Mouse (Mus musculus) gastrocnemius, adult 18-20 months (tissue): Measurements from ENCODE around the gene Abcf1. TPM values are rescaled to one million over a fixed set of nuclear protein-coding genes. Genes with fewer than 3 reads are reported as not detected.
"Not testable (repeated sequence)": the region's sequence is repeated elsewhere in the genome, so short reads cannot be mapped to it uniquely, and the experiment has no call there.

Experiments used
- DNase-seq: peaks from one replicate; pipeline ENCODE4 v3.0.0; 2021; ENCODE audit warnings: low spot score
- long read RNA-seq, 2 experiments: library from polyadenylated mRNA; stranded (forward); transcript quantifications; one replicate each; pipeline ENCODE4 v2.0.0; 2021
- total RNA-seq, 2 experiments: library from RNA; stranded (reverse); gene quantifications; 2 replicates each; pipeline ENCODE4 v1.2.3; 2021

Gene Abcf1
- total RNA-seq, result 10 to 100 TPM; 73.4 to 74.3 TPM
- long read RNA-seq, experiment 1, transcript Abcf1-201 (23 exons, 3,161 nt), result major isoform, 167 of 223 reads
- long read RNA-seq, experiment 1, transcript Abcf1-205 (4 exons, 855 nt), result minor isoform, 14 of 223 reads
- long read RNA-seq, experiment 1, partial matches to known transcripts, result 24 of 223 reads
- long read RNA-seq, experiment 1, other reads (novel, unspliced or antisense), result 18 of 223 reads
- long read RNA-seq, experiment 2, transcript Abcf1-205 (4 exons, 855 nt), result minor isoform, 7 of 168 reads
- long read RNA-seq, experiment 2, transcript Abcf1-201 (23 exons, 3,161 nt), result major isoform, 122 of 168 reads
- long read RNA-seq, experiment 2, partial matches to known transcripts, result 27 of 168 reads
- long read RNA-seq, experiment 2, other reads (novel, unspliced or antisense), result 12 of 168 reads

DNA sequence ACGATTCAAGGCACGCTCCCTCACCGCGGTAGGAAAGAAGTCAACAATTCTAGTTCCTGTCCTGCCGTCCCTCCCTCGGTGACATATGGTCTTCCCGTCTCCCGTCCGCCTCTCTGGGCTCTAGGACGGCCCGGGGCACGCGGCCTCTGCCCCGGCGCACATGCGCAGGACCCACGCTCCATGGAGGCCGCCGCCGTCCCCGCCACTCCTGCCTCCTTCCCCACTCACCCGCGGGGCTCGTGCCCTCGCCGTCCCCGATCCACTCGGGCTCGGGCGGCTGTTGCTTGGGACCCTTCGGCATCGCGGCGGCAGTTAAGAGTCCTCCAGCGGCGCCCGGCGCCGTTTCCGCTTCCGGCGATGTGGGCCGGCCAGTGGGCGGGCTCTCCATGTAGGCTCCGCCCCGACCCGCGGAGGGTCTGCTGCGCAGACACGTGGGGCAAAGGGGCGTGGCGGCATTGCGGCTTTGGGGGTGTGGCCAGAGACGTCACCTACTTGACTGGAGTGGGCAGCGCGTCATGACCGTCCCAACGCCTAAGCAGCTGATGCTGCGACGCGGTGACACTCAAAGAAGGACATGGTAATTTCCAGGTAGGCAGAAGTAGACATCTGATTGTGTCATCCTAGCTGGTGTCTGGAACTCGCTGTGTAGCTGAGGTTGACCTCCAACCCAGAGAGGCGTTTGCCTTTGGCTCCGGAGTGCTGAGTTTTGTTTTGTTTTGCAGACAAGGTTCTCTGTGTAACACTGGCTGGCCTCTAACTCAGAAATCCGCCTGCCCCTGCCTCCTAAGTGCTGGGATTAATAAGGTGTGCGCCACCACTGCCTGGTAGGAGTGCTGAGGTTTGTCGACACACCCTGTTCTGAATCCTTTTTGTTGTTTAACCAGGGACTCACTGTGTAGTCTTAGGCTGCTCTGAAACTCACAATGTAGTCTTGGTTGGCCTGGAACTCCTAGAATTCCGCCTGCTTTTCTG lies at the start of gene Abcf1:
TSS of gene Abcf1 (minus strand) at position 344 of the 972 bp plus-strand sequence.
- DNase-seq, result peak; percentile 99

DNA sequence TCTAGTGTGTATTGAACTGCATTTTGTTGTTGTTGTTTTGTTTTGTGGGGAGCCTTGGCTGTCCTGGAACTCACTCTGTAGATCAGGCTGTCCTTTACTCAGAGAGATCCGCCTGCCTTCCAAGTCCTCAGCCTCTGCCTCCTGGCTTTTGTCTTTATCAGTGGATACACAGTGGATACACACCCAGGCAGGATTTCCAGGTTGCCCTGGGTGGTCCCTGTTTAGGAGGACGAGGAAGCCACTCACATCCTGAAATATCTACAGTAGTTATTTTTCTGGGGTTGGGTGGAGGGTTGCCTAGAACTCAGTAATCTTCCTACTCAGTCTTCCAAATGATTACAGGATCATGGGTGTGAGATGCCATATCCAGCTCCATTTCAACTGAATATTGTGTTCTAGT lies 49.4 kb upstream of the Abcf1 start:
- DNase-seq, result no peak

DNA sequence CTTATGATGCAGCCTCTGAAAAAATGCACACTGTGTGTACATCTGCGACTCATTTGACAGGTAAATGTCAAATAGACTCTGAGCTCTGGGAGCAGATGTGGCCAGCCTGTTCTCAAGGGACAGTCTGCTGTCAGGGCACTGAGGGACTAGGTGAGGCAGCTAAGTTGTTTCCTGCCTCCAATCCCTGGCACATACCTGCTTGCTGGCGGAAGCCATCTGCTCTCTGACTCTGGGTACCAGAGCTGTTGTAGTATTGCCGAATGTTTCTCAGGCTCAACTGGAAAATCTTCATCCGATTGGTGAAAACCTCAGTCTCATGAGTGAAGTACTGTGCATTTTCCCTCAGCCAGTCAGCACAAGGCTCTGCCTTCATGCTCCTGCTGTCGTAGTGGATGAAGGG lies 47.5 kb upstream of the Abcf1 start:
- no peak for DNase-seq

DNA sequence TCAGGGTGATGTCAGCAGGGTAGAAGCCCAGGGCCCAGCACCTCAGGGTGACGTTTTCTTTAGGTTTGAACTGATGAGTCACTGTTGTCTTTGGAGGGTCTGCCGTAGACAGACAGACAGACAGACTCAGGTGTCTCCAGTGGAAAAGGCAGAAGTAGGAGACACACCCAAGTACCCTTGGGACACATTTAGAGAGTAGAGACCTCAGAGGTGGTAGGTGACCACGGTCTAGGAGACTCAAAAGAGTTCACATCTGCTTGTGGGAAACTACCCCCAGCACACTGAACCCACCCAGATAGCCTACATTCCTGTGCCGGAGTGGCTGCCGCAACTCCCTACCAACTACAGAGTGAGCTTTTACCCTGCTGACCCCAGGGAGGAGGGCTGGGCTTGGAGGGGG lies 45.4 kb upstream of the Abcf1 start:
- no peak for DNase-seq

DNA sequence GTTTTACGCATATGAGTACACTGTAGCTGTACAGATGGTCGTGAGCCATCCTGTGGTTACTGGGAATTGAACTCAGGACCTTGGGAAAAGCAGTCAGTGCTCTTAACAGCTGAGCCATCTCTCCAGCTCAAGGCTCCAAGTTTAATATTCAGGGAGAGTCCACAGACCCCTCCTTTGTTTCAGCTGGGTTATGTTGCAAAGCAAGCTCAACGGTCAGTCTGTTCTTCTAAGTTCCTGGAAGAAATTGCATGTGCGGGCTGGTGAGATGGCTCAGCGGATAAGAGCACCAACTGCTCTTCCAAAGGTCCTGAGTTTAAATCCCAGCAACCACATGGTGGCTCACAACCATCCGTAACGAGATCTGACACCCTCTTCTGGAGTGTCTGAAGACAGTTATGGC lies 34.8 kb upstream of the Abcf1 start:
- DNase-seq, result not testable (repeated sequence)

DNA sequence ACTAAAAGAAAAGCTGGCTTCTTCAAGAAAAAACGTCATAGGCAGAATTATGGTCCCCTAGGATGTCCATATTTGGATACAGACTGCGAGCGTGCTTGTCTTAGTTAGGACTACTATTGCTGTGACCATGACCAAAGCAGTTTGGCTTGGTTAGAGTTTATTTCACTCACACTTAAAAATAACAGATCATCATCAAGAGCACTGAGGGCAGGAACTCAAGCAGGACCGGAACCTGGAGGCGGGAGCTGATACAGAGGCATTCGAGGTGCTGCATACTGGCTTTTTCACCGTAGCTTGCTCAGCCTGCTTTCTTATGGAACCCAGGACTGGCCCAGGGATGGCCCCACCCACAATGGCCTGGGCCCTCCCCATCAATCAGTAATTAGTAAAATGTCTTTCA lies 33.8 kb upstream of the Abcf1 start:
- no peak for DNase-seq

DNA sequence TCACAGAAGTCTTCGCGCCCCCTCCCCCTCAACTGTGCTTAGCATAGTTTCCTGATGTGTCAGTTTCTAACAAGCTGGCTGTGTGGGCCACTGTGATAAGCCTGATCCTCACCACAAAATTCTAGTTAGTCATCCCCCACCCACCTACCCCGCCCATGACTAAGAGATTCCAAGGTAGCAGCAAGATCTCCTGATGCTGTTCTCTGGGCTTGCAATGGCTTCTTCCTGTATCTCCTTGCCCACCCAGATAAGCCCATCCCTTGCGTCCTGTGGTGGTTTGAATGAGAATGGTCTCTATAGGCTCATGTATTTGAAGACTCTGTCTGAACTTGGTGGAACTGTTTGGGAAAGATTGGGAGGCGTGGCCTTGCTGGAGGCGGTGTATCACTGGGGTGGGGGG lies 32.4 kb upstream of the Abcf1 start:
- no peak for DNase-seq

DNA sequence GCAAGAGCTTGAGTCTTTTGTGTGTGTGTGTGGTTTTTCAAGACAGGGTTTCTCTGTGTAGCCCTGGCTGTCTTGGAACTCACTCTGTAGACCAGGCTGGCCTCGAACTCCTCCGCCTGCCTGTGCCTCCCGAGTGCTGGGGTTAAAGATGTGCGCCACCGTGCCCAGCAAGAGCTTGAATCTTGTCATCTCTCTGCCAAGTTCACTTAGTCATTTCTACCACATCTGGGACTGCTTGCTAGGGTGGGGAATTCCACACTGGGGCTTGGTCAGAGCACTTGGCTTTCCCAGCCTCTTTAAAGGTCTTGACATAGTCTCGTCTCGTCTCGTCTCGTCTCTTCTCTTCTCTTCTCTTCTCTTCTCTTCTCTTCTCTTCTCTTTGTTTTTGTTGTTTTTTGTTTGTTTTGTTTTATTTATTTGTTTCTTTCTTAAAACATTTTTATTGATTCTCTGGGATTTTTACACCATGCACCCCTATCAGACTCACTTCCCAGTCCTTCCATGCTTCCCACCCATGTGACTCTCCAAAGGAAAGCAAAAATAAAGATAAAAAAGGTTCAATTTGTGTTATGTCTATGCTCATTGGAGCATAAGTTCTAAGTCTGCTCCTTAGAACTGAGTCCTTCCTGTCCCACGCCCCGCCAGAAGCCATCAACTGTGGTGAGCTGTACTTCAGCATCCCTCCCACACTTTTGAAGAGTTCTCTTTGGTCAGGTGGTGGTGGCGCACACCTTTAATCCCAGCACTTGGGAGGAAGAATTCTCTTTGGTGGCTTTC lies 31.7 kb upstream of the Abcf1 start:
- DNase-seq, result no peak

DNA sequence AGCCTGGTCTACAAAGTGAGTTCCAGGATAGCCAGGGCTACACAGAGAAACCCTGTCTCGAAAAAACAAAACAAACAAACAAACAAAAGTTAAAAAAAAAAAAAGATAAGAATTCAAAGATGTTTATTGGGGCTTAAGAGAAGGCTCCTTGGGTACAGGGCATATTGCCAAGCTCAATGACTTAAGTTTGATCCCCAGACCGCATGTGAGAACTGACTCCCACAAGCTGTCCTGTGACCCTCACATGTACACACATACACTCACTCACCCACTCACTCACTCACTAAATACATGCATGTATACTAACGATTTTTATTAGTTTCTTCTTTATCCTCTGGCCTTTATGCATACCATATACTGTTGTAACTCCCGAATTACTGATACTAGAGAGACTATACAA lies 30.8 kb upstream of the Abcf1 start:
- no peak for DNase-seq

DNA sequence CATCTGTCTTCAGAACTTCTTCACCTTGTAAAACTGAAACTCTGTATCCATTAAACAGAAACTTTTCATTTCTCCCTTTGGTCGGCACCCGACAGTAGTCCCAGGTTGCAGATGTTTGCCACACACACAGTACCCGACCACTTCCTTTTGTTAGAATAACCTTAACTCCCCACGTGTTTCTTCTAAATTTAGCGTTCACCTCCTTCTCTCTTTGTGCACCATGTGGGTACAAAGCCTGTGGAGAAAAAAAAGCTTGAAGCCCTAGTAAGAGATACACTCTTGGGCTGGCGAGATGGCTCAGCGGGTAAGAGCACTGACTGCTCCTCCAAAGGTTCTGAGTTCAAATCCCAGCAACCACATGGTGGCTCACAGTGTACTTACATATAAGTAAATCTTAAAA lies 29.8 kb upstream of the Abcf1 start:
- DNase-seq, result no peak

DNA sequence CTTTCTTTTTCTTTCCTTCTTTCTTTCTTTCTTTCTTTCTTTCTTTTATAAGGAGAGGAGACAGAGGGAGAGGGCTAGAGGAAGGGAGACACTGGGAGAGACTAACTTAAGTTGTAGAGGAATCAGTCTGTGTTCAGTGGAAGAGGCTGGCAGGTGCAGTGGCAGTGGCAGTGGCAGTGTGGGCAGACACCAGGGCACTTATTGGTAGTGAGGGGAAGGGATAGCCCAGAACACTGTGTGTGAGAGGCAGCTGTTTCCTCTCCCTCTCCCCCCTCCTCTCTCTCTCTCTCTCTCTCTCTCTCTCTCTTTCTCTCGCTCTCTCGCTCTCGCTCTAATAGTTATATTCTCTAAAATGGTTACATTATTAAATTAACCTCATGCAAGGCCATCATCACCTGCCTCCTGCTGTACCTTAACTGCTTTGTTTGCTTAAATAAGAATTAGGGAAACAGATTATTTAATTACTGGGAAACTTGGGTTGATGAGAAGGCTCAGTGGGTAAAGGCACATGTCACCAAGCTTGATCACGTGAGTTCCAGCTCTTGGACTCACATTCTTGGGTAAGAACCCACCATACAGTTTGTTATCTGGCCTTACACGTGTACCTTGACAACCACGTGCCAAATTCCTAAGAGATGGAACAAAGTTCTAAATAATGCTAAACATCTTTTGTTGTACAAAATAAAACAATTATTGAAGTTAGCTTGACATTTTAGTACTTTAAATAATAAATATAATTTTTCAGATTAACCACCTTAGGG lies 29.2 kb upstream of the Abcf1 start:
- no peak for DNase-seq

DNA sequence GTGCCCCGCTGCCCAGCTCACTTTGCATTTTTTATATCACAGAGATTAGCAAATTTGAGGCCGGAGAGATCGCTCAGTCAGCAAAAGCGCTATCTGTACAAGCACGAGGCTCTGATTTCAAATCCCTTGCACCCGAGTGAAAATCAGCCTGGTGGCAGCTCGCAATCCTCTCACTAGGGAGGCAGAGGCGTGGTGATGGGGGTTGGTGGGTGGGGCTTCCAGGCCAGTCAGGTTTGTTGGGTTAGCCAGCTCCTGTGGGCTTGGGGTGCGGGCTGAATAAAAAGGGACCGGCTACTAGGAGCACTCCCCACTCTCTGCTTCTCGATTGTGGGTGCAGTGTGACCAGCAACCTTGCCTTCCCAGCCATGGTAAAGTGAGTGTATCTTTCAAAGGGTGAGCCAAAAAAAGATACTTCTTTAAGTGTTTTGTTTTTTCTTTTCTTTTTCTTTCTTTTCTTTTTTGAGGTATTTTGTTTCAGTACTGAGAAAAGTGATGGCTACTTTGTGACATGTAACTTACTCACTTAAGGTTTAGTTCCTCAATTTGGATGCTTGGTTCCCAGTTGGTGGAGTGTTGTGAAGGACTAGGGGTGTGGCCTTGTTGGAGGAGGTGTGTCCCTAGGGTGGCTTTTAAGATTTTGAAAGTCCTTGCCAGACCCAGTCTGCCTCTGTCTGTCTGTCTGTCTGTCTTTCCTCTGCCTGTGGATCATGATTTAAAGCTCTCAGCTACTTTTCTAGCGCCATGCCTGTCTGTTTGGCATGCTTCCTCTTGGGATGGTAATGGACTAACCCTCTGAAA lies 28.4 kb upstream of the Abcf1 start:
- no peak for DNase-seq

DNA sequence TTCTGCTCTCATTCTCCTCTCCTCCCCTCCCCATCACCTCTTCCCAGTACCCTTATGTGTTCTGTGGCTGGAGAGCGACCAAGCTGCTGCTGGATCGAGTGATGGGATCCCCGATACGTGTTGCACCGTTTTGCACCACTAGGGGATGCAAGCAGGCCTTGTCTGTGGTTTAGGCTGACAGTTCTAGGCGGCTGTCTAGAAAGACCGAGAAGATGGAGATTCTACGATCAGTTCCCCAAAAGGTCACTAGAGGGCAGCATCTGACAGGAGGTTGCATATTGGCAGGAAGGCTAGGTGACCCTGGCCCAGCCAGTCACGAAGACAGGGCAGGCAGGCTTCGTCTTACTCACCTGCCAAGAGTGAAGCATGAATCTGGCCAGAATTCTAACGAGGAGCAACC lies 27.4 kb upstream of the Abcf1 start:
- peak; percentile 98 for DNase-seq

DNA sequence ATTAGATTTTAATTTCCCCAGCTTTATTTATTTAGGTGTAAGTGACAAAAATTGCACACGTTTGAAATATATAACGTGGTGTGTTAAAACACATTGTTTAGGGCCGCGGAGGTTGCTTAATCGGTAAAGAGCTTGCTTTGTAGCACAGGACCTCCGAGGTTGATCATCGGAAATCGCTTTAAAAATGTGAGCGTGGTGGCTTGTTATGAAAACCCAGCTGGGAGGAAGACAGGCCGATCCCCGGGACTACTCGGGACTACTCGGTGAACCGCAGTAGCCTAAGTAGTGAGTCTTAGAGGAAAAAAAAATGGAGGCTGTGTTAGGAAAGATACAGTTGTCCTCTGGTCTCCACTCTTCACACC lies 25.3 kb upstream of the Abcf1 start:
- no peak for DNase-seq

DNA sequence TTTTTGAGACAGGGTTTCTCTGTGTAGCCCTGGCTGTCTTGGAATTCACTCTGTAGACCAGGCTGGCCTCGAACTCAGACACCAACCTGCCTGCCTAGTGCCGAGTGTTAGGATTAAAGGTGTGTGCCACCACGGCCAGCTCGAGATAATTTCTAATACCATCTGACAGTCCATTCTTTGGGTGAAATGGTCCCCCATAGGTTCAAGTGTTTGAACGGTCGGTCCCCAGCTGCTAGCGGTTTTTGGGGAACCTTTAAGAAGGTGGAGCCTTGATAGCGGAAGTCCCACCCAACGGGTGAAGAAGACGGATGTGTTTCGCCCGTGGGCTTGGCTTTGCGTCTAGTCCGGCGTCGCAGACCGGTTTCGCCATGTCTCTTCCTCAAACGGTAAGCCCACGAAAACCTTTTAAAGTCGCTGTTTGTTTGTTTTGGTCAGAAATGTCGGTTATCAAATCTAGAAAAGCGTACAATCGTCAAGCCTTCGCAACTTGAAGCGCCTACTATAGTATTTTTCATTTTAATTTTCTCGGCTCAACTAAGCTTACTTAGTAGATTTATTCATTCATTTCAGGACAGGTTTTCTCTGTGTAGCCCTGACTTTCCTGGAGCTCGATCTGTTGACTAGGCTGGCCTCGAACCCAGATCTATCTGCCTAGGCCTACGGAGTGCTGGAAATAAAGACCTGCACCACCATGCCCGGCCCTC lies 24.8 kb upstream of the Abcf1 start:
- peak; percentile 86 for DNase-seq

DNA sequence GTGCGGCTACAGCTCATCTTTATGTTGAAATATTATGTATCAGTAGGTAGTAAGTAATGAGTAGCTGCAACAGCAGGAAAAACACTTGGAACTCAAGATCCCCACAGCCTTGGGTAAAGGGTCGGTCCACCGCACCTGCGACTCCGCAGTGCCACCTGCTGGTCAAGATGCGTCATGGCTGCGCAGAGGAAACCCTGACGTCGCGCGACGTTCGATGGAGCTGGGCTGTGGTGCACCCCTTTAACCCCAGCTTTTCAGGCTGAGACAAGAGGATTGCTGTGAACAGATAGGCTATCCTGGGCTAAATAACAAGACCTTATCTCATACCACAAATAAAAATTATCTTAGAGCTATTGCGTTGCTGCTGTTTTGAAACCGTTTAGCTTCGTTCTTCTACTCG lies 24.1 kb upstream of the Abcf1 start:
- DNase-seq, result peak; percentile 80

DNA sequence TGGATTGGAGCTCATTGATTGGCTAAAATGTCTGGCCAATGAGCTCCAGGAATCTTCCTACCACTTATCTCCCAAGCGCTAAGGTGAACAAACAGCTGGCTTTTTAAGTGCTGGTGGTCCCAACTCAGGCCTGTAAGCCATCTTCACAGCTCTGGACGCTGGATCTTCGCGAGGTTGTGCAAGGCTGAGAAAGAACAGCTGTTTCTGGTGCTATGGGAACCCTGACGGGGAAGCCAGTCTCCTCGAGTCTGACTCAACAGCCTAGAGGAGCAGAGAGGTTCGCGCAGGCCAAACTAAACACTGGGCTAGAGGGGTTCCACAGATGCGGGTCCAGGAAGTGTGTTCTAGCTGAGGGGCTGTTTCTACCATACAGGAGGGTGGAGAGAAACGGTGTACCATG lies 22.2 kb upstream of the Abcf1 start:
- DNase-seq, result no peak

DNA sequence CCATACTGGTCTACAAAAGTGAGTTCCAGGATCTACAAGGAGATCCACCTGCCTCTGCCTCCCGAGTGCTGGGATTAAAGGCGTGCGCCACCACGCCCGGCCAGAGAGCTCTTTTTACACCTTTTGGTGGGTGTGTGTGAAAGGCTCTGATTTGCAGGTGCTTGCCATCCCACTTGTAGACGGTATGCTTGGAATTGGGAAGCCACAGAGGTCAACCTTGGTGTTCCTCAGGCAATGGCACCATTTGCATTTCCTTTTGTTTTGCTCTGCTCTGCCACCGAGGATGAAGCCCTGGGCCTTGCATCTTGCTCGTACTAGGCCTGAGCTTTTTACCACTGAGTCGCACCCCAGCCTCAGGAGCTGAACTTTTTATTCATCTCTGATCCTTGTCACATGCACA lies 12.2 kb upstream of the Abcf1 start:
- no peak for DNase-seq

DNA sequence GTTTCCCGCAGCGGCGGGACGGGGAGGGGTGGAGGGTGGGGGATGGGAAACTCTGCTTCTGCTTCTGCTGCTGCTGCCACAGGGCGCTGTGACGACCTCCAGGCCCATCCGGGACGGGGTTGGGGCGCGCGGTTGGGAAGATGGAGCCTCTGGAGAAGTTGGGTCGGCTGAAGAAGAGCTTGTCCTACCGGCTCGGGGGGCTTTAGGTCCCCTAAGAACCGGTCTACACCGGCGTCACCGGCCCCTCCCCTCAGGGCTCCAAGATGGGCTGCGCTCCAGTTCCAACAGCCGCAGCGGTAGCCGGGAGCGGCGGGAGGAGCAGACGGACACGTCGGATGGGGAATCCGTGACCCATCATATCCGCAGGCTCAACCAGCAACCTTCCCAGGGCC lies 10.8 kb upstream of the Abcf1 start:
- peak; percentile 48 for DNase-seq
